ENCODE assay signal across 30 mouse cellular contexts in genomic region chr6:121150126-121150525, GRCm38 (mm10). TPM values are rescaled to one million over a fixed set of nuclear protein-coding genes. Genes with fewer than 3 reads are reported as not detected.
A peak's percentile ranks its signal among the peaks of the same experiment; 100 is the strongest.
DNase-seq lines count a peak whose midpoint lies in the region; ATAC-seq and TF ChIP-seq lines count a peak whose summit lies in the region.
"Had no signal": no experiment of that assay in that cellular context is flagged by ENCODE, and none has a peak within 500 bp of the region (broad histone marks: within the 10 kb centered on the region; RNA-seq: fewer than 3 reads in every experiment).

No protein-coding gene starts in this region.

- H3K4me1 ChIP-seq in embryonic facial prominence, embryonic 13.5 days: peaks cover 57% of the 10 kb centered on the region
- H3K4me1 ChIP-seq in embryonic facial prominence, embryonic 10.5 days: peaks cover 58% of the 10 kb centered on the region
- H3K4me1 ChIP-seq in liver, adult 2 months (ENCODE audit: control insufficient read depth, insufficient read depth, low read length): peaks cover 5% of the 10 kb centered on the region
- peaks cover 2% of the 10 kb centered on the region; the same call in 1 of the 2 replicates for H3K4me1 ChIP-seq in liver, postnatal 0 days (ENCODE audit: insufficient read depth)
- peaks cover 0 to 8% of the 10 kb centered on the region in 2 experiments; a peak in 2 of 4 replicates for H3K4me1 ChIP-seq in CH12.LX (ENCODE audit: control insufficient read depth in 1 of 2, insufficient read depth in 2 of 2)
- no peaks in the 10 kb centered on the region for H3K4me1 ChIP-seq in MEL (ENCODE audit: control insufficient read depth in 1 of 2, insufficient read depth in 2 of 2, low read length in 2 of 2)

- no peak for TF ChIP-seq POLR2A in liver, adult 2 months (IDR thresholded peaks at IDR 0.05; ENCODE audit: extremely low read depth, insufficient read depth, low read length)
- TF ChIP-seq POLR2A in CH12.LX (IDR thresholded peaks at IDR 0.05; ENCODE audit: low read depth, low read length) (no peak), MEL (IDR thresholded peaks at IDR 0.05; ENCODE audit: control insufficient read depth in 1 of 2, insufficient read depth in 1 of 2, low read depth in 1 of 2, low read length in 2 of 2, poor library complexity in 1 of 2) (no peak)

- no peak overlapping the region for H3K9ac ChIP-seq in embryonic facial prominence, embryonic 13.5 days
- no peak overlapping the region for H3K9ac ChIP-seq in liver, adult 2 months (ENCODE audit: low read depth, low read length)
- no peak overlapping the region for H3K9ac ChIP-seq in liver, postnatal 0 days (replicated peaks)
- H3K9ac ChIP-seq in CH12.LX (ENCODE audit: insufficient read depth, low read depth) (no peak overlapping the region), MEL (ENCODE audit: control insufficient read depth, low read depth, low read length, poor library complexity, severe bottlenecking) (no peak overlapping the region)
- H3K9ac ChIP-seq: embryonic facial prominence, embryonic 12.5 days; forebrain, embryonic 12.5 days; heart, embryonic 15.5 days; hindbrain, embryonic 13.5 days; intestine, embryonic 15.5 days had no signal

- no peaks in the 10 kb centered on the region for H3K9me3 ChIP-seq in embryonic facial prominence, embryonic 13.5 days
- H3K9me3 ChIP-seq in embryonic facial prominence, embryonic 10.5 days: no peaks in the 10 kb centered on the region
- H3K9me3 ChIP-seq in liver, postnatal 0 days (ENCODE audit: low read length): no peaks in the 10 kb centered on the region
- H3K9me3 ChIP-seq in CH12.LX (replicated peaks; ENCODE audit: low read length) (peaks cover 3% of the 10 kb centered on the region), MEL (replicated peaks; ENCODE audit: insufficient read depth, low read length) (no peaks in the 10 kb centered on the region)
- H3K9me3 ChIP-seq: embryonic facial prominence, embryonic 12.5 days; forebrain, embryonic 12.5 days; heart, embryonic 15.5 days; hindbrain, embryonic 10.5 days; hindbrain, embryonic 13.5 days; intestine, embryonic 15.5 days had no signal

- 0 out of 2 replicates have a peak, but pooled peaks have one; percentile 8 for TF ChIP-seq CTCF in liver, adult 2 months (IDR thresholded peaks at IDR 0.05; ENCODE audit: low read depth, low read length)
- TF ChIP-seq CTCF in liver, postnatal 0 days (IDR thresholded peaks at IDR 0.05; ENCODE audit: low read depth): no peak
- TF ChIP-seq CTCF in CH12.LX (conservative IDR thresholded peaks at IDR 0.05 in 1 of 2, IDR thresholded peaks at IDR 0.05 in 1 of 2; ENCODE audit: low read depth in 2 of 2, low read length in 2 of 2): peak in 1 of 2 experiments; percentile 14; a peak in 1 of 4 replicates
- peak in 2 of 3 experiments; percentile 6 to 15; a peak in 1 of 6 replicates for TF ChIP-seq CTCF in MEL (IDR thresholded peaks at IDR 0.05 in 2 of 3, conservative IDR thresholded peaks at IDR 0.05 in 1 of 3; ENCODE audit: control insufficient read depth in 1 of 3, insufficient read depth in 1 of 3, low read depth in 2 of 3, low read length in 3 of 3, poor library complexity in 1 of 3, severe bottlenecking in 1 of 3)

- no peak overlapping the region for H3K4me3 ChIP-seq in embryonic facial prominence, embryonic 13.5 days
- H3K4me3 ChIP-seq in embryonic facial prominence, embryonic 10.5 days: no peak overlapping the region
- no peak overlapping the region for H3K4me3 ChIP-seq in liver, adult 2 months (ENCODE audit: insufficient read depth, low read depth, low read length)
- H3K4me3 ChIP-seq in liver, postnatal 0 days (ENCODE audit: low read depth, low read length): no peak overlapping the region
- no peak overlapping the region for H3K4me3 ChIP-seq in CH12.LX (replicated peaks in 1 of 3; ENCODE audit: low read depth in 2 of 3, low read length in 2 of 3, poor library complexity in 1 of 3)
- no peak overlapping the region for H3K4me3 ChIP-seq in MEL (ENCODE audit: control insufficient read depth in 1 of 2, insufficient read depth in 1 of 2, low read depth in 2 of 2, low read length in 2 of 2)
- H3K4me3 ChIP-seq: embryonic facial prominence, embryonic 12.5 days; erythroblast, embryonic 14.5 days; forebrain, embryonic 12.5 days; gastrocnemius, adult 2 months; heart, embryonic 15.5 days; hindbrain, embryonic 10.5 days; hindbrain, embryonic 13.5 days; intestine, embryonic 15.5 days had no signal

- WGBS in embryonic facial prominence, embryonic 13.5 days: 88% methylated on average over 8 of the region's 8 CpGs
- WGBS in embryonic facial prominence, embryonic 10.5 days: 92% methylated on average over 8 of the region's 8 CpGs
- WGBS in liver, adult 2 months: over 99% methylated on average over 8 of the region's 8 CpGs
- WGBS in liver, postnatal 0 days (ENCODE audit: insufficient replicate concordance): 90% methylated on average over 8 of the region's 8 CpGs

- no peak overlapping the region for H3K4me2 ChIP-seq in embryonic facial prominence, embryonic 13.5 days
- no peak overlapping the region for H3K4me2 ChIP-seq in liver, postnatal 0 days (ENCODE audit: low read depth, low read length)
- no peak overlapping the region for H3K4me2 ChIP-seq in CH12.LX (ENCODE audit: insufficient read depth, low read depth, poor library complexity, severe bottlenecking)
- H3K4me2 ChIP-seq: embryonic facial prominence, embryonic 12.5 days; forebrain, embryonic 12.5 days; heart, embryonic 11.5 days; heart, embryonic 15.5 days; hindbrain, embryonic 13.5 days; intestine, embryonic 15.5 days had no signal

- no peaks in the 10 kb centered on the region for H3K36me3 ChIP-seq in embryonic facial prominence, embryonic 13.5 days
- no peaks in the 10 kb centered on the region for H3K36me3 ChIP-seq in embryonic facial prominence, embryonic 10.5 days (replicated peaks)
- H3K36me3 ChIP-seq in liver, adult 2 months (ENCODE audit: control insufficient read depth, insufficient read depth, low read length): no peaks in the 10 kb centered on the region
- H3K36me3 ChIP-seq in liver, postnatal 0 days (replicated peaks; ENCODE audit: insufficient read depth, low read length): no peaks in the 10 kb centered on the region
- no peaks in the 10 kb centered on the region for H3K36me3 ChIP-seq in CH12.LX (replicated peaks in 1 of 2; ENCODE audit: control insufficient read depth in 1 of 2, insufficient read depth in 1 of 2, low read length in 1 of 2)
- no peaks in the 10 kb centered on the region for H3K36me3 ChIP-seq in MEL (ENCODE audit: control insufficient read depth in 1 of 2, insufficient read depth in 2 of 2, low read length in 2 of 2)
- H3K36me3 ChIP-seq: embryonic facial prominence, embryonic 12.5 days; forebrain, embryonic 12.5 days; heart, embryonic 15.5 days; hindbrain, embryonic 10.5 days; hindbrain, embryonic 13.5 days; intestine, embryonic 15.5 days had no signal

- DNase-seq in embryonic facial prominence, embryonic 10.5 days (ENCODE audit: low spot score): no peak
- no peak for DNase-seq in liver, adult 2 months (ENCODE audit: extremely low read depth, low read depth, low spot score)
- no peak for DNase-seq in liver, postnatal 0 days
- DNase-seq in CH12.LX (ENCODE audit: extremely low read depth): no peak
- DNase-seq in MEL (ENCODE audit: low read depth, low spot score): no peak
- DNase-seq in layer of hippocampus, adult 9-11 months: no peak
- no peak for DNase-seq in adrenal gland, adult 18-20 months (ENCODE audit: low spot score in 2 of 2)
- DNase-seq: adrenal gland, postnatal 10 days; adrenal gland, postnatal 36 days; cerebellum, adult 18-20 months; cerebellum, adult 9-10 months; cerebellum, postnatal 14 days; gastrocnemius, adult 2 months; gastrocnemius, postnatal 14 days; heart, adult 11 months; heart, postnatal 10 days; heart, postnatal 36 days had no signal

- TF ChIP-seq EP300 in liver, postnatal 0 days (IDR thresholded peaks at IDR 0.05; ENCODE audit: low read depth): no peak
- no peak for TF ChIP-seq EP300 in CH12.LX (IDR thresholded peaks at IDR 0.05; ENCODE audit: low read length)
- no peak for TF ChIP-seq EP300 in MEL (IDR thresholded peaks at IDR 0.05; ENCODE audit: low read depth in 1 of 2, low read length in 2 of 2)

- dilution Hi-C loops in CH12.LX (cut with MboI; ENCODE audit: extremely low pct_ligation_motif_present, extremely low pct_unique_long_range_greater_than_20kb, low sequenced_read_pairs): no loop called here

- in situ Hi-C loops in CH12.LX (cut with MboI; ENCODE audit: low pct_ligation_motif_present, low pct_unique_long_range_greater_than_20kb, low sequenced_read_pairs): no loop called here

- no peaks in the 10 kb centered on the region; the same call in 1 of the 2 replicates for H3K79me2 ChIP-seq in liver, adult 2 months (ENCODE audit: control insufficient read depth, insufficient read depth, low read length)
- no peaks in the 10 kb centered on the region for H3K79me2 ChIP-seq in CH12.LX (replicated peaks; ENCODE audit: control insufficient read depth, extremely low read depth, insufficient read depth, poor library complexity, severe bottlenecking)
- no peaks in the 10 kb centered on the region for H3K79me2 ChIP-seq in MEL (ENCODE audit: control insufficient read depth, insufficient read depth, low read length, poor library complexity)

- no peak for ATAC-seq in embryonic facial prominence, embryonic 13.5 days (ENCODE audit: insufficient number of reproducible peaks, insufficient read depth, low FRiP score, low TSS enrichment, low read depth)
- no peak for ATAC-seq in liver, postnatal 0 days
- ATAC-seq: activated CD4-positive, CD25-positive, alpha-beta regulatory T cell, adult 4 months; forebrain, embryonic 16.5 days; hindbrain, embryonic 16.5 days; intestine, embryonic 15.5 days; Patski had no signal

- TF ChIP-seq RAD21 in CH12.LX (IDR thresholded peaks at IDR 0.05; ENCODE audit: low read depth, low read length) (no peak; the same call in 1 of the 2 replicates), MEL (IDR thresholded peaks at IDR 0.05; ENCODE audit: low read depth, low read length) (peak; percentile 3; the same call in 1 of the 2 replicates)

- H3K27me3 ChIP-seq in embryonic facial prominence, embryonic 13.5 days: no peaks in the 10 kb centered on the region
- no peaks in the 10 kb centered on the region for H3K27me3 ChIP-seq in embryonic facial prominence, embryonic 10.5 days (replicated peaks; ENCODE audit: low read depth, poor library complexity, severe bottlenecking)
- no peaks in the 10 kb centered on the region for H3K27me3 ChIP-seq in liver, adult 2 months (ENCODE audit: control insufficient read depth, insufficient read depth, low read length)
- no peaks in the 10 kb centered on the region for H3K27me3 ChIP-seq in liver, postnatal 0 days (ENCODE audit: insufficient read depth, low read length)
- H3K27me3 ChIP-seq in CH12.LX (replicated peaks): no peaks in the 10 kb centered on the region
- peaks cover 0 to 5% of the 10 kb centered on the region in 2 experiments; a peak in 2 of 4 replicates for H3K27me3 ChIP-seq in MEL (ENCODE audit: control insufficient read depth in 1 of 2, insufficient read depth in 2 of 2, low read length in 2 of 2)
- H3K27me3 ChIP-seq: embryonic facial prominence, embryonic 12.5 days; forebrain, embryonic 12.5 days; heart, embryonic 15.5 days; hindbrain, embryonic 13.5 days; intestine, embryonic 15.5 days; Patski had no signal

- H3K27ac ChIP-seq in embryonic facial prominence, embryonic 13.5 days: 0 out of 2 replicates have a peak overlapping the region, but pooled peaks have one; percentile 49
- H3K27ac ChIP-seq in embryonic facial prominence, embryonic 10.5 days (replicated peaks): no peak overlapping the region
- no peak overlapping the region for H3K27ac ChIP-seq in liver, adult 2 months (replicated peaks; ENCODE audit: insufficient read depth, low read depth, low read length)
- no peak overlapping the region for H3K27ac ChIP-seq in liver, postnatal 0 days (ENCODE audit: low read depth)
- H3K27ac ChIP-seq in CH12.LX (ENCODE audit: insufficient read depth, low read depth): no peak overlapping the region
- no peak overlapping the region for H3K27ac ChIP-seq in MEL (ENCODE audit: control insufficient read depth, low read depth, low read length)
- H3K27ac ChIP-seq: forebrain, embryonic 12.5 days; gastrocnemius, adult 2 months; heart, embryonic 15.5 days; hindbrain, embryonic 10.5 days; hindbrain, embryonic 13.5 days; intestine, embryonic 15.5 days had no signal

RNA-seq across cellular contexts. Expression of gene Mical3, which starts 19.3 kb away (rescaled TPM):
- polyA plus RNA-seq in embryonic facial prominence, embryonic 13.5 days (2015; fragmentation: Nextera tagmentation; extraction: Ambion mirVana): 12.3 and 12.7 TPM in 2 replicates
- 9.9 and 10.4 TPM in 2 replicates for polyA plus RNA-seq in embryonic facial prominence, embryonic 10.5 days (2016; fragmentation: Nextera tagmentation; extraction: Ambion mirVana)
- 5.8 and 9.0 TPM in 2 replicates for total RNA-seq in liver, adult 2 months (2014; rRNA removed)
- 7.9 and 8.8 TPM in 2 replicates for polyA plus RNA-seq in liver, adult 2 months (2012; rRNA removed)
- 4.0 and 4.5 TPM in 2 replicates for polyA plus RNA-seq in liver, postnatal 0 days (2015; fragmentation: Nextera tagmentation; extraction: Ambion mirVana)
- 22.1 and 26.8 TPM in 2 replicates for total RNA-seq in CH12.LX (2012; rRNA removed)
- total RNA-seq in CH12.LX (2014; rRNA removed): 7.9 and 10.2 TPM in 2 replicates
- 56.3 and 61.3 TPM in 2 replicates for polyA plus RNA-seq in CH12.LX (2012; ENCODE audit: insufficient read length, low read depth)
- 19.8 and 24.7 TPM in 2 replicates for total RNA-seq in MEL (2012; rRNA removed)
- polyA plus RNA-seq in MEL (2012; ENCODE audit: insufficient read depth in 1 of 2, insufficient read length in 2 of 2, low read depth in 1 of 2, low replicate concordance in 2 of 2, missing spikeins in 1 of 2): 100 to 1,000 TPM in 1 of 2 experiments, 10 to 100 TPM in 1; 31.4 to 125 TPM
- 10 to 100 TPM; 35.7 to 46.0 TPM for total RNA-seq in adrenal gland, adult 18-20 months (2021)

RNA-seq across cellular contexts. Expression of gene Pex26, which starts 33.3 kb away (rescaled TPM):
- 10.4 and 10.8 TPM in 2 replicates for polyA plus RNA-seq in embryonic facial prominence, embryonic 13.5 days (2015; fragmentation: Nextera tagmentation; extraction: Ambion mirVana)
- polyA plus RNA-seq in embryonic facial prominence, embryonic 10.5 days (2016; fragmentation: Nextera tagmentation; extraction: Ambion mirVana): 10.9 and 11.5 TPM in 2 replicates
- total RNA-seq in liver, adult 2 months (2014; rRNA removed): 10.0 and 13.2 TPM in 2 replicates
- 20.4 and 23.5 TPM in 2 replicates for polyA plus RNA-seq in liver, adult 2 months (2012; rRNA removed)
- polyA plus RNA-seq in liver, postnatal 0 days (2015; fragmentation: Nextera tagmentation; extraction: Ambion mirVana): 3.9 and 4.2 TPM in 2 replicates
- 3.3 TPM in 2 replicates for total RNA-seq in CH12.LX (2012; rRNA removed)
- 2.6 and 2.8 TPM in 2 replicates for total RNA-seq in CH12.LX (2014; rRNA removed)
- polyA plus RNA-seq in CH12.LX (2012; ENCODE audit: insufficient read length, low read depth): 3.2 and 3.9 TPM in 2 replicates
- total RNA-seq in MEL (2012; rRNA removed): 5.7 and 6.9 TPM in 2 replicates
- 1 to 10 TPM in 1 of 2 experiments, not detected in 1; 9.9 TPM for polyA plus RNA-seq in MEL (2012; ENCODE audit: insufficient read depth in 1 of 2, insufficient read length in 2 of 2, low read depth in 1 of 2, low replicate concordance in 2 of 2, missing spikeins in 1 of 2)
- 10 to 100 TPM; 11.1 to 11.6 TPM for total RNA-seq in adrenal gland, adult 18-20 months (2021)
